In genomic region chr14:60250879-60251278, GRCm38 (mm10) we compare ENCODE assay signal across 8 mouse cellular contexts. TPM values are rescaled to one million over a fixed set of nuclear protein-coding genes. Genes with fewer than 3 reads are reported as not detected.
DNase-seq lines count a peak whose midpoint lies in the region; ATAC-seq lines count a peak whose summit lies in the region.

No protein-coding gene starts in this region.

- no peaks in the 10 kb centered on the region for H3K9me3 ChIP-seq in kidney, embryonic 16.5 days (ENCODE audit: low read length)
- H3K9me3 ChIP-seq in forebrain, embryonic 11.5 days (ENCODE audit: control insufficient read depth, low read length): no peaks in the 10 kb centered on the region
- H3K9me3 ChIP-seq in liver, embryonic 12.5 days (replicated peaks): no peaks in the 10 kb centered on the region

- peak overlapping the region; percentile 89 for H3K27ac ChIP-seq in kidney, embryonic 16.5 days (ENCODE audit: low read length)
- peak overlapping the region; percentile 82 for H3K27ac ChIP-seq in forebrain, embryonic 11.5 days (ENCODE audit: low read depth, low read length)
- H3K27ac ChIP-seq in liver, embryonic 12.5 days: peak overlapping the region; percentile 91

- peak overlapping the region; percentile 85 for H3K4me2 ChIP-seq in kidney, embryonic 16.5 days (replicated peaks; ENCODE audit: low read depth, low read length)
- H3K4me2 ChIP-seq in forebrain, embryonic 11.5 days (ENCODE audit: low read depth, low read length, severe bottlenecking): peak overlapping the region; percentile 64
- peak overlapping the region; percentile 83 for H3K4me2 ChIP-seq in liver, embryonic 12.5 days

- WGBS in kidney, embryonic 16.5 days: under 1% methylated on average over 39 of the region's 39 CpGs
- WGBS in forebrain, embryonic 11.5 days: under 1% methylated on average over 39 of the region's 39 CpGs
- under 1% methylated on average over 39 of the region's 39 CpGs for WGBS in liver, embryonic 12.5 days (ENCODE audit: insufficient replicate concordance)

- no peak for DNase-seq in kidney, postnatal 14 days
- DNase-seq in MN1 (ENCODE audit: low spot score): peak; percentile 60
- DNase-seq in forebrain, embryonic 11.5 days (ENCODE audit: low spot score): no peak
- DNase-seq in c-Kit-positive CD71-positive TER-119-positive erythroid progenitor cells, embryonic 14.5 days (ENCODE audit: low spot score): no peak
- DNase-seq in urinary bladder, postnatal 14 days (ENCODE audit: low spot score): no peak
- no peak for DNase-seq in frontal cortex, postnatal 36 days (ENCODE audit: low spot score in 2 of 2)

- H3K9ac ChIP-seq in kidney, embryonic 16.5 days (replicated peaks; ENCODE audit: low read length): peak overlapping the region; percentile 93
- H3K9ac ChIP-seq in forebrain, embryonic 11.5 days (ENCODE audit: low read length): peak overlapping the region; percentile 98
- H3K9ac ChIP-seq in liver, embryonic 12.5 days: peak overlapping the region; percentile 97

- peak overlapping the region; percentile 82 for H3K4me3 ChIP-seq in kidney, embryonic 16.5 days (ENCODE audit: low read length)
- peak overlapping the region; percentile 96 for H3K4me3 ChIP-seq in forebrain, embryonic 11.5 days (ENCODE audit: low read depth, low read length)
- peak overlapping the region; percentile 99 for H3K4me3 ChIP-seq in liver, embryonic 12.5 days

- H3K27me3 ChIP-seq in kidney, embryonic 16.5 days (ENCODE audit: insufficient read depth, low read length): no peaks in the 10 kb centered on the region
- no peaks in the 10 kb centered on the region for H3K27me3 ChIP-seq in forebrain, embryonic 11.5 days (ENCODE audit: control insufficient read depth, insufficient read depth, low read length)
- H3K27me3 ChIP-seq in liver, embryonic 12.5 days (replicated peaks): no peaks in the 10 kb centered on the region

- H3K4me1 ChIP-seq in kidney, embryonic 16.5 days (ENCODE audit: insufficient read depth, low read length): peaks cover 19% of the 10 kb centered on the region
- H3K4me1 ChIP-seq in forebrain, embryonic 11.5 days (replicated peaks; ENCODE audit: control insufficient read depth, insufficient read depth, low read length): peaks cover 4% of the 10 kb centered on the region; the same call in 1 of the 2 replicates
- peaks cover 37% of the 10 kb centered on the region for H3K4me1 ChIP-seq in liver, embryonic 12.5 days

- peak; percentile 63 for ATAC-seq in kidney, embryonic 16.5 days (ENCODE audit: low FRiP score, low TSS enrichment)
- peak; percentile 69 for ATAC-seq in forebrain, embryonic 11.5 days (replicated peaks; ENCODE audit: low FRiP score)
- peak; percentile 50 for ATAC-seq in liver, embryonic 12.5 days

- no peaks in the 10 kb centered on the region for H3K36me3 ChIP-seq in kidney, embryonic 16.5 days (ENCODE audit: insufficient read depth, low read length)
- H3K36me3 ChIP-seq in forebrain, embryonic 11.5 days (ENCODE audit: control insufficient read depth, insufficient read depth, low read length): no peaks in the 10 kb centered on the region
- peaks cover 17% of the 10 kb centered on the region for H3K36me3 ChIP-seq in liver, embryonic 12.5 days

RNA-seq across cellular contexts. Expression of gene Nupl1, which starts 0.4 kb away (rescaled TPM):
- polyA plus RNA-seq in kidney, embryonic 16.5 days (2015; fragmentation: Nextera tagmentation; extraction: Ambion mirVana): not detected in 2 replicates
- not detected in 2 replicates for polyA plus RNA-seq in forebrain, embryonic 11.5 days (2014; fragmentation: Nextera tagmentation; extraction: Ambion mirVana)
- not detected in 2 replicates for polyA plus RNA-seq in liver, embryonic 12.5 days (2016; fragmentation: Nextera tagmentation; extraction: Ambion mirVana)

RNA-seq across cellular contexts. Expression of gene Gm49336, which starts 0.4 kb away (rescaled TPM):
- 52.1 and 53.7 TPM in 2 replicates for polyA plus RNA-seq in kidney, embryonic 16.5 days (2015; fragmentation: Nextera tagmentation; extraction: Ambion mirVana)
- 76.2 and 84.0 TPM in 2 replicates for polyA plus RNA-seq in forebrain, embryonic 11.5 days (2014; fragmentation: Nextera tagmentation; extraction: Ambion mirVana)
- 50.9 and 53.1 TPM in 2 replicates for polyA plus RNA-seq in liver, embryonic 12.5 days (2016; fragmentation: Nextera tagmentation; extraction: Ambion mirVana)

RNA-seq across cellular contexts. Expression of gene Mtmr6, which starts 14.1 kb away (rescaled TPM):
- 34.3 and 35.9 TPM in 2 replicates for polyA plus RNA-seq in kidney, embryonic 16.5 days (2015; fragmentation: Nextera tagmentation; extraction: Ambion mirVana)
- 44.3 and 45.0 TPM in 2 replicates for polyA plus RNA-seq in forebrain, embryonic 11.5 days (2014; fragmentation: Nextera tagmentation; extraction: Ambion mirVana)
- 16.7 and 17.9 TPM in 2 replicates for polyA plus RNA-seq in liver, embryonic 12.5 days (2016; fragmentation: Nextera tagmentation; extraction: Ambion mirVana)

RNA-seq across cellular contexts. Expression of gene Atp8a2, which starts 53.9 kb away (rescaled TPM):
- polyA plus RNA-seq in kidney, embryonic 16.5 days (2015; fragmentation: Nextera tagmentation; extraction: Ambion mirVana): 1.3 and 1.5 TPM in 2 replicates
- 4.9 and 6.8 TPM in 2 replicates for polyA plus RNA-seq in forebrain, embryonic 11.5 days (2014; fragmentation: Nextera tagmentation; extraction: Ambion mirVana)
- polyA plus RNA-seq in liver, embryonic 12.5 days (2016; fragmentation: Nextera tagmentation; extraction: Ambion mirVana): 2.0 and 3.3 TPM in 2 replicates
